Mouse (Mus musculus) c-Kit-positive CD71-positive TER-119-negative erythroid progenitor cells, embryonic 14.5 days (primary cell): ENCODE results near the gene 9930111J21Rik2.
"Not testable (repeated sequence)": the region's sequence is repeated elsewhere in the genome, so short reads cannot be mapped to it uniquely, and the experiment has no call there.

Experiments
- DNase-seq: peaks from one replicate; pipeline ENCODE4 v3.0.0-alpha.2; 2013; ENCODE audit warnings: low read depth

9930111J21Rik2 gene

DNA sequence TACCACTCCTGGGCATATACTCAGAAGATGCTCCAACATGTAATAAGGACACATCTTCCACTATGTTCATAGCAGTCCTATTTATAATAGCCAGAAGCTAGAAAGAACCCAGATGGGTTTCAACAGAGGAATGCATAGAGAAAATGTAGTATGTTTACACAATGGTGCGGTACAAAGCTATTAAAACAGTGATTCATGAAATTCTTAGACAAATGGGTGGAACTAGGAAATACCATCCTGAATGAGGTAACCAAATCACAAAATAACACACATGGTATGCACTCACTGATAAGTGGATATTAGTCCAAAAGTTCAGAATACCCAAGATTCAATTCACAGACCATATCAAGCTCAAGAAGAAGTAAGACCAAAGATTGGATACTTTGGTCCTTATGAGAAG is 76.4 kb downstream of the 9930111J21Rik2 start:
- not testable (repeated sequence) for DNase-seq
